Mouse (Mus musculus) CD4-positive, CD25-positive, alpha-beta regulatory T cell, adult 2 months (primary cell): ENCODE data around the gene Fat1.

Experiments used
- DNase-seq: peaks from one replicate; pipeline ENCODE4 v3.0.0-alpha.2; 2012; ENCODE audit warnings: low read depth, low spot score

The Fat1 gene

DNA sequence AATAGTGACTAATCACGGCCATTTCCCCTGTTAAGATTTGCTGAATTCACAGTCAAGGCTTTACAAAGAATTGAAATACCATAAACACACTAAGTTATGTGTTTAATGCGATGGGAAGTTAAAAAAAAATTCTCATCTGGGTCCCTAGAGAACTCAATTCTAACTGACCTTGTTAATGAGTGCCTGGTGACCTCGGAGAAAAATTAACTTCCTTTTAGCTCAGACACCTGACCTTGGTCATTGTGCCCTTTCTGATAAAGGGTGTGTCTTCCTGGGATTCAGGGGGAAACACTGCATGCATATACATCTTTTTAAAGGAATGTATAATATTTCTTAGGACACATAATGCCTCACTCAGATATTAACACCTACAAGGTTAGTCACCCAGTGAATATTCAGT lies 68.8 kb downstream of the Fat1 start:
- DNase-seq = no peak

DNA sequence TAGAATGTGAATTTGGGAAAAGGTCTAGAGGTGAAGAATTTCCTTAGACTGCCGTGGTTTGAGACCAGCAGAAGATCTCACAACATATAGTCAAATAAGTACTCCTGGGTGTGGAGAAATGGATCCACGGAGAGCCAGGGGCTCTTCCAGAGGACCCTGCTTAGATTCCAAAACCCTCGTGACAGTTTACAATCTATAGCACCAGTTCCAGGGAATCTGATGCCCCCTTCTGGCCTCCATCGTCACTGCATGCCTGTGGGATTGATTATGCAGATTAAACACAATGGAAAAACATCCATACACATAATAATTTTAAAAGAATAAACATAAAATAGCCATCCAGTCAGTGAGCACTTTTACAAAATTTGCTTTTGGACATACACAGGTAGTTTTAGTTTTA lies 75.4 kb downstream of the Fat1 start:
- no peak for DNase-seq

DNA sequence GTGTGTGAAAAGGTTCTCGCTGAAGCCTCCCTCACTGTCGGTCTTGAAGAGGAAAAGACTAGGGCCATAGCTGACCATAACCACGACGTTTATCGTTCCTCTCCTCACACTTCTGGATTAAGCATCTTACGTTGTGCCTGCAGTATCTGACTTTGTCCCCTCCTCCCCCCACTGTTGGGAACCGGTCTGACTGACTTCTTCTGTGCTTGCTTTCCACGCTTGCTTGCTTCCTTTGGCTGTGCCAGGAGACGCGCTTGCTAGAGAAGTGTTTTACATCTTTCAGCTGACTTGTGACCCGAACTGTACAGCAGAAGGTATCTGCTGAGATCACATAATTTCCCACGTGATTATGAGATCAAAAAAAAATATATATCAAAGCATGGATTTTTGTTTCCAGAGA lies 76.5 kb downstream of the Fat1 start:
- no peak for DNase-seq

DNA sequence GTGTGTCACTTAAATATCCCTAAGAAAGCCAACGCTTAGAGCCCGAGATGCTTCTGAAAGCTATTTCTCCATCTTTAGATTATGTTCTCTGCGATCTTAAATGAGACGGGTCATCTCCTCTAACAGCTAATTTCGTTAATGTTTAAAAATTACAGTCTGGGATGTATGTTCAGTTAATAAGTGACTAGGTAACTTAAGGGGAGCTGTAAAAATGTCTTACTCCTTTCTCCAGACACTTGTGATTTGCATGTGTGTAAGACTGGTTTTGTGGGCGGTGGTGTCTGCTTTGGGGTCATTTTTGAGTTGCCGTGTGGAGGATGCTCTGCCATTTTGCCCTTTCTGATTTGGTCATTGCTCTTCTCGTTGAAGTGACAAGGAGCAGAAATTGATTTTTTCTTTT lies 78.6 kb downstream of the Fat1 start:
- no peak for DNase-seq

DNA sequence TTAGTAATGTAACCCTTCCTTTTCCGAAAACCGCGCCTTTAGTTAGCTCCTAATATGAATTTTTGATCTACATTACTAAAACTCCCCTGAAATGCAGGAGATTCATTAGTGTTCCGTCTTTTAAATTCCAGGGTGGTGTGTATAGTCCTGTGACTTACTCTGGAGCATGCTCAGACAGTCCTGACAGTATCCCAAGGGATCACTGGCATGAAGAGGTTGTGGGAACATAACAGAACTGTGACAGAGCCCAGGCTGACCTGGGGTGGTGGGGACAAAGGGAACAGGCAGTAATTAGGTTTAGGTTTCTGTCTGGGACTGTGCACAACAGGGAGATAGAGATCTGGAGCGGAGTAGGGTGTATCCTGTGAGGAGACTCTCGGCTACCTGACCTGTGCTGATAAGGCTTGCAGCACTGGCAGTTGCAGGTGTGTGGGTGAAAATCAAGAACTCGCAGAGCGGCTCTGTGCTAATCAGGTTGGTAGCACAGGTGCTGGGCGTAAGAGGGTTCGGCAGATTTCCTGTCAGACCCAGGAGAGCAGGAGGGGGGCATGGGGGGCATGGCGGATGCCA lies 79.3 kb downstream of the Fat1 start:
- DNase-seq = no peak

DNA sequence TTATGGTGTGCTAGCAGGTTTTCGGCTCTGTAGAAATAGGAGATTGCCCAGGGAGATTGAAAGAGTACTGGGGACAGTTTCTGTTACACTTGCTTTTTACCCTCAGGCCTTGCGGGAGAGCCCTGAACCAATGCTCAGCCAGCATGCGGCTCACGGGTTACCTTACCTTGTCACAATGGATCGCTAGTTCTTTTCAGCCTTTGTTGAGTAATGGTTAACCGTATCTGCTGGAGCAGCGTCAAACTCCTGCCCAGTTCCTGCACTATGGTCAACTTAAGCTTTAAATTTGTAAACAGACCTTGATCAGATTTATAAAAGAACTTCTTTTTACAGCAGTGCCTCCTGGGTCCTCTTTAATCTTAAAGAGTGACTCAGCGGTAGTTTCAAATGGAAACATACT lies 80.6 kb downstream of the Fat1 start:
- no peak for DNase-seq

DNA sequence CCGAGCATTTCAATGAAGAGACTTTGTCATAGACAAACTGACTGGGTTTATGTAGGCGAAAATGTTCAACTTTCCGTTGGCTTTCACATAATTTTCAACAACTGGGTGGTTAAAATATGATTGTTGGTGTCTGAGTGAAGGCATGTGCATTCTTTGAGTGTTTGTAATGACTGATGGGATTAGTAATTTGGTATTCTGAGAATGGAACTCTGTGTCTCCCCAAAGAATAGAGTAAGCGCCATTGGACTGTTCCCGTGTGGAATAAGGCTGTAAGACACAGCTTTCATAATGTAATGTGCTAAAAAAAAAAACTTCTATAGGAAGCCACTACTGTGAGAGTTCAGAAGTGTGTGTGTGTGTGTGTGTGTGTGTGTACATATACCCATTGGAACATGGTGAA lies 84.0 kb downstream of the Fat1 start:
- no peak for DNase-seq

DNA sequence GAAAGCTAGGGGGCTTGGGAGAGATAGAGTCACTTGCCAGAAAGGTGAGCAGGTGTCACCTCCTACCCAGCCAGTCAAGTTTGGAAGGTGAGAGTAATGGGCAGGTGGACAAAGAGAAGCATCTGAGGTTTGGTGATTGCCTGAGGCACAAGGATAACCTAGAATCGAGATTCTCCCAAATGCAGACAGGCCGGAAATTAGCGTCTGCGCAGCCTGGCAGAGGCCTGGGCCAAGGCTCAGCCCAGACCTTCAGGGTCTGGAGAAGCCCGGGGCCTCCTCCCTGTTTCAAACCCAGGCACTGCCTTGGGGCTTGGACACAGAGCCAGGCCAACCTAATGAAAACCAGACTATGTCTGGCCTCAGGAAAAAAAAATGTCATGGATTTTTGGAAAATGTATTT lies 85.9 kb downstream of the Fat1 start:
- DNase-seq = no peak

DNA sequence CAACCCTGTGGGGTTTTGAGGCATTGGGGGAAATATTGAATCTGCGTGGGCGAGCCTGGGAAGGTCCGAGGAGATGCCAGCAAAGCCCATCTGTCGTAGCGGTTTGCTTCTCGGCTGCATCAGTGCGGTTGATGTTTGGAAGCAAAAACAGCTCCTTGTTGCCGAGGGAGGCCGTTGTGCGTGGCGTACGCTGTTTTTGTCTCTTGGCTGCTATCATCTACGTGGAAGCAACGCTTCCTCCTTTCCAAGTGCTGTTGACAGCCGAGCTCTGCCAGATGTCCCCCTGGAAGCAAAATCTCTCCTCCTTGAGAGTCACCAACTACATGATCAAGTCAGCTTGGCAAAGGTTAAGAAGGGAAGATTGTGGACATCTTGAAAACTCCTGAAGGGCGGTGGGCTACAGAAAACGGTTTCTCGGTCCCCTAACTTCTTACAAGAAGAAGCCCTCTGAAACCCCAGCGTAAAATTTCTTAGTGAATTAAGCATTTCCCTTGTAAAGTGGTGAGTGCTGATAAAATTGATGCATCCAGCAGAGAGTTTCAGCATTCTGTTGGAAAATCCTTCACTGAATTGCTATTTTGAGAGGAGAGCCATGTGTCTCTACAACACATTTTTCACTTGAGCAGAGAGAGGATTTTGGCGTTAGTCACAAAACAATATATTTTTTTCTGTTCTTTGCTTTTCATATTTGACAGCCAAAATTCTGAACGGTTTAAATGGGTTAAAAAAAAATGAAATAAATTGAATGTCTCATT lies 86.8 kb downstream of the Fat1 start:
- DNase-seq = no peak

DNA sequence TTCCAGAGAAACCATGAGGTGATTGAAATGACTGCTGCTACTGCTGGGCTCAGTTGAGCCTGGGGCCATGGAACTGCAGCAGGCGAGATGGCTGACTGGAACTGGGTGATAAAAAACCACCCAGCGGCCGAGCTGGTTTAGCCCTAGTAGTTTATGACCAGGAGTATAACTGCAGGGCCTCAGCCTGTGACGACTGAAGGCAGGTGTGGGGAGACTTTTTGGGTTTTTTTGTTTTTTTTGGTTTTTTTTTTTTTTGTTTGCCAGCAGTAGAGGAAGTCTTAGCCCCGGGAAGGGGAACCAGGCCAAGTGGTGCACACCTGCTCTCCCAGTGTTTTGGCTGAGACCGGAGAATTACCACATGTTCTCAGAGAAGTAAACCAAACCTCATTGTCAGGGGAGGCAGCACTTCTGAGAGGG lies 92.8 kb downstream of the Fat1 start:
- no peak for DNase-seq

DNA sequence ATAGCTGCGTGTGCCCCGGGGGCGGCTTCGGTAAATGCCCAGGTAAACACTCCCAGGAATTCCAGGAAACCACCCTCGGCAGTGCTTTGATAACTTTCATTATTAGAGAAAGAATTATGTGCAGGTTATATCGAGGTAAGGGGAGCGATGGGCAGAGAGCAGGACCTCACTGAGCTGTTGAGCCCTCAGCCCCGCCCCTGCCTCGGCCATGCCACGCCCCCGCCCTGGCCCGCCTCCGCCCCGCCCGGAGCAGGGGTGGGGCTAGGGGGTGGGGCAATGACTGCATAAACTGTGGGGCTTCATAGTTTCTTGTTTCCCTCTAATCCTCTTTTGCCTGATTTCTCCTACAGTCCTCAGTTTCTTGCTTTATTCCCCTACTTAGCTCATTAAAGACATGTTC lies 103.1 kb downstream of the Fat1 start:
- DNase-seq = no peak

DNA sequence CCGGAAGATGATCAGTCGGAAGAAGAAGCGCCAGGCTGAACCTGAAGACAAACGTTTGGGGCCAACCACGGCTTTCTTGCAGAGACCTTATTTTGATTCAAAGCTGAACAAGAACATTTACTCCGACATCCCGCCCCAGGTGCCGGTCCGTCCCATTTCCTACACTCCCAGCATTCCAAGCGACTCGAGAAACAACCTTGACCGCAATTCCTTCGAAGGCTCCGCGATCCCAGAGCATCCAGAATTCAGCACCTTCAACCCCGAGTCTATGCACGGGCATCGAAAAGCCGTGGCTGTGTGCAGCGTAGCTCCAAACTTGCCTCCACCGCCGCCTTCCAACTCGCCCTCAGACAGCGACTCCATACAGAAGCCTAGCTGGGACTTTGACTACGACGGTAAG lies 108.9 kb downstream of the Fat1 start:
- no peak for DNase-seq

DNA sequence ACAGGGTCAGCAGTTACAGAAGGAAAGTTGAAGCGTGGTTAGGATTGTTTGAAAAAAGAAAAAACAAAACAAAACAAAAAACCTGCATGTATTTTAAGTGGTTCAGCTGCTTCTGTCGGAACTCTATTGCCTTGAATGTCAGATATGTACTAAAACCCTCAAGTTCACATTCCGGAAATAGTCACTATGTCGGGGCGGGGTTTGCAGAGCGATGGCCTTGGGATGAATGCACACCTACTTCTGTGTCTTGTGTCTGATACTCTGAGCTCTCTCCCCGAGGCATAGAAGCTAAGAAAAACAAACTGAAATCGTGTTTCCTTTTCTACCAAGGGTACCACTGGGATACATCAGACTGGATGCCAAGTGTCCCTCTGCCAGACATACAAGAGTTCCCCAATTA lies 115.2 kb downstream of the Fat1 start:
- no peak for DNase-seq

DNA sequence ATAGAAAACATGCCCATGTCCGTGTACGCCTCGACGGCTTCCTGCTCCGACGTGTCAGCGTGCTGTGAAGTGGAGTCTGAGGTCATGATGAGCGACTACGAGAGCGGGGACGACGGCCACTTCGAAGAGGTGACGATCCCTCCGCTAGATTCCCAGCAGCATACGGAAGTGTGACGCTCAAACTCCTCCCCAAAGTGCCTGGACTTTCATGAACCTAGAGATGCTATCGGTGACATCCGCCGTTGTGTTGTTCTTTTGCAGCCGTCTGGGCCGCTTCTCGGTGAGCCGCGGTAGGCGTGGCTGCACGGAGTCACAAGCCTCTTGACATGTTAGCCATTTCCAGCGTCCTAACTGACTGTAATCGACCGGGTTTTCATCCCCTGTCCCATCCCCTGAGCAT lies 116.0 kb downstream of the Fat1 start:
- no peak for DNase-seq

DNA sequence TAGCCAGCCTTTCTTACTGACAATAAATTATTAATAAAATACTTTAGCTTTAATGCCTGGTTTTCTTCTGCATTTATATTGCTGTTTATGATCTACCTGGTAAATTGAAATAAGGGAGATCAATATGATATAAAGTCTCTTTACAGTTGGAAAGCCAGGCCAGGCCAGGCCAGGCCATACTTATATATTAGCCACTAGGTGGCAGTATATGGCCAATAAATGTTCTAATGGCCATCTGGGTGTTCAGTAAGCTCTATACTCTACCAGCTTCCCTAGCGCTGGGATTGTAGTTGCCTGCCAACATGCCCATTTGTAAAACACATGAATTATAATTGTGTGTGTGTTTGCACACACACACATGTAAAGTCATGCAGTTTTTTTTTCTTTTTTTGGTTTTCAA lies 117.0 kb downstream of the Fat1 start:
- DNase-seq = no peak

DNA sequence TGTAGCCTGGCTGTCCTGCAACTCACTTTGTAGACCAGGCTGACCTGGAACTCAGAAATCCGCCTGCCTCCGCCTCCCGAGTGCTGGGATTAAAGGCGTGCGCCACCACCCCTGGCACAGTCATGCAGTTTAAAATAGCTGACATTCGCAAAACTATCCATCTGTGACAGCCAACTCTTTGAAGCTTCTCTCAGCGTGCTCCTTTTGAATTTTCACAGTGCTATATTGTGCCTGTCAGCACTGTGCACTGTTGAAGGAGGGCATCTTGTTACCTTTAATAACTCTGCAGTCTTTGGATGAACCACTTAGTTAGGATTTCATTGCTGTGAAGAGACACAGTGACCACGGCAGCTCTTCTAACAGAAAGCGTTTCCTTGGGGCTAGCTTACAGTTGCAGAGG lies 117.4 kb downstream of the Fat1 start:
- no peak for DNase-seq

DNA sequence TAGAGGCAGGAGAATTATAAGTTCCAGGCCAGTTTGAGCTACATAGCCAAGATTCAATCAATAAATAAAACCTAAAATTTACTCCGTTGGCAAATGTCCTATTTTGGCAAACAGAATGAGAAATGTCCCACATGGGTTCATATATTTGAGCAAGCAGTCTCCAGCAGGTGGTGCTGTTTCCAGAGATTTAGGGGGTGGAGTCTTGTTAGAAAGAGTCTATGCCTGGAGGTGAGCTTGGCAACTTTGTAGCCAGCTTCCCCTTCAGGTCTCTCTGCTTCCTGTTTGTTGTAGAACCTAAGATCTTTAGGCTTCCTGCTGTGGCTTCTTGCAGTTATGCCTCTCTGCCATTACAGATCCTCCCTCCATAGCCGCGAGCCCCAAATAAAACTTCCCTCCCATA lies 120.3 kb downstream of the Fat1 start:
- no peak for DNase-seq

DNA sequence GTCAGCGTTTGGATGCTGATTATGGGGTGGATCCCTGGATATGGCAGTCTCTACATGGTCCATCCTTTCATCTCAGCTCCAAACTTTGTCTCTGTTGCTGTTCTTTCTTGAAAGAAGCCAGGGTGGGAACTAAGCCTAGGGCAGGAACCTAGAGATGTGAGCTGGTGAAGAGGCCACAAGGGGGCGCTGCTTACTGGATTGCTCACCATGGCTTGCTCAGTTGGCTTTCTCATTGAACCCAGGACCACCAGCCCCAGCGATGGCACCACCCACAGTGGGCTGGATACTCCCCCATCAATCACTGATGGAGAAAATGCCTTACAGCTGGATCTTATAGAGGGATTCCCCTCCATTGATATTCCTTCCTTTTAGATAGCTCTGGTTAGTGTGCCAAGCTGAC lies 121.6 kb downstream of the Fat1 start:
- no peak for DNase-seq

DNA sequence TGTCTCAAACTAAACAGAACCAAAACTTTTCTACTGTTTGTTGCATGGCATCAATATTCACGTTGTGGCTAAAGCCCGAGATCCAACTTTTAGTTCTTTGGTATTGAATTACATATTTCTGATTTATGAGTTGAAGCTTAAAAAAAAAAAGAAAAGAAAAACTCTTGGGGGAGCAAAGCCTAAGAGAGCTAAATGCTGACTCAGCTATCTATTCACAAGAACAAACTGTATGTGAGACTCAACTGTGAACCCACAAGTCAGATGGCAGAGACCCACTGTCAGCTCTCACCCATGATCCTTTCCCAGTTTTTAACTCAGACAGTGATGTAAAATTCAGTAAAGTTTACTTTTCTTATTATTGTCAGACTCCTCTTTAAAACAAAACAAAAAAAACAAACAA lies 124.8 kb downstream of the Fat1 start:
- DNase-seq = no peak

DNA sequence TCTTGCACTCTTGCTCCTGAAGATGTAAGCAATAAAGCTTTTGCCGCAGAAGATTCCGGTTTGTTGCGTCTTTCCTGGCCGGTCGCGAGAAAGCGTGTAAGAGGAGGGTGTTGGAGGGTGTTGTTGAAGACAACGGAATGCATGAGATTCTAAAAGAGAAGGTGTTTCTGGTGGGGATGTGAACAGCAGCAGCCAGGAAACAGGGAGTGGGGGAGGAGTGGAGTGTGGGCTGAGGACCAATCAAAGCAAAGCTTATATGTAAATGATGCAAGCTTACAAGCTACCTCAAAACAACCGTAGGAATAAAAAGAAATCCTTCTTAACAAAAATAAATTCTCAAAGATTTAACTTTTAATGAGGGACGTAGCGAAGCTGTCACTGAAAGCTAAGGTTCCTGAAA lies 127.1 kb downstream of the Fat1 start:
- DNase-seq = no peak

DNA sequence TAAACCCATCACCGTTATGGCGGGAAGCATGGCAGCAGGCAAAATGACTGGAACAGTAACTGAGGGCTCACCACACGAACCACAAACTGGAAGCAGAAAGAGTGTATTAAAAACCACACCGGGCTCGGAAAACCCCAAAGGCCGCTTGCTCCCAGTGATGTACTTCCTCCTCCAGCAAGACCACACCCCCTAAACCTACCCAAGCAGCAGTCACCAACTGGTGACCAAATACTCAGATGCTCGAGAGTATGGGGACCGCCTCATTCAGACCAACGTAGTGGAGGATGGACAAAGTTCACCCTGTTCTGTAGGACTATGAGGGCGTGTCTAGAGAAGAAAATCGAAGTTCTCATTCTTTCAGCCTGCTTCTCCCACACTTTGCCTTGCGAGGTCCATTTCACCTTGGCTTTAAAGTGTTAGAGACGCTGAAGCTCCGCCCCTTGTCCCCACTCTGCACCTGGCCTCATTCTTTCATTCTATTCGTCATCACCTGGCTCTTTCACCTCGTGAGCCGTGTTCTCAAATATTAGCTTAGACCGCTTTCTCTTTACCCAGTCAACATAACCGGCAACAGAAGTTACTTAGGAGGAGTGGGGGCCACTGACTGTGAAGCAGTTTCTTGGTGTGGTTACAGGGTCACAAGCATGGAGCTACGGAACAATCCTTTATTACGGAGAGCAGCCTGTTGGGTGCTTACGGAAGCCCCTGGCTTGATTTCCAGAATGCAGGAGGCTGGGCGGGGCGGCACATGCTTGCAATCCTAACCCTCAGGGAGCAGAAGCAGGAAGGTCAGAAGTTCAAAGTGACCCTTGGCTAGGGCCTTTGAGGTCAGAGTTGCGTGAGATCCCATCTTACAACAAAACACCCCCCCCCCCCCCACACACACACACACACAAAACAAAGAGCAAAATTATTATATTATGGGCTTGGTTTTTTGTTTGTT lies 128.0 kb downstream of the Fat1 start:
- DNase-seq = no peak

DNA sequence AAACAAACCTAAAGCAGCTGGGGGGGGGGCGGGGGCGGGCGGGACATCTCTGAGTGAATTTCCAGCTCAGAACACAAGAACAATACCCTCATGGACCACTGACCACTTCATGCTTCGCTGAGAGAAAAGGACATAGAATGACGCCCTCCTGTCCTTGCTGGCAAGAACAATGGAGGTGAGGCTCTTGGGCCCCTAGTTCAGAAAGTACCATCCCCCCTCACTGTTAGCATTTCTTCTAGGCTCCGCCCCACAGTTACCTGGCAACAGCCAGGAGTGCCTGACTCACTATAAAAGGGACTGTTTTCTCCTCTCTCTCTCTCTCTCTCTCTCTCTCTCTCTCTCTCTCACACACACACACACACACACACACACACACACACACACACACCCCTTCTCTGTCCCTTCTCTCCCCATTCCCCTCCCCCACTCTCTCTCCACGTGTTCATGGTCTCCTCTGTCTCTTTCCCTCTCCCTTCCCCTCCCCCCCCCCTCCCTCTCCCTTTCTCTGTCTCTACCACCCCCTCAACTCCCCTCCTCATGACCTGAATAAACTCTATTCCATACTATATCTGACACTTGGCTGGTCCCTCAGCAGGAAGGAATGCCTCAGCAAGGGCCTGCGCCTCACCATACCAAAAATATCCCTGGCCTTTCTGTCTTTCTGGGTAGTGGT lies 129.1 kb downstream of the Fat1 start:
- DNase-seq = no peak
